Mouse (Mus musculus) hindbrain, embryonic 13.5 days (tissue): ENCODE data around the gene Isx. TPM values are rescaled to one million over a fixed set of nuclear protein-coding genes. Genes with fewer than 3 reads are reported as not detected.

Experiments used
- ATAC-seq: fragments of 200-750 bp; cut with Nextera tagmentation; 2 replicates; pipeline ENCODE4 v1.8.0; 2017; ENCODE audit warnings: moderate TSS enrichment; ENCODE audit not compliant: low FRiP score
- H3K27ac ChIP-seq: fragments of 300-500 bp; sonication (generic); 2 replicates; pipeline ENCODE4 v1.5.1; 2015; ENCODE audit warnings: inconsistent platforms, mild to moderate bottlenecking, moderate library complexity
- H3K27me3 ChIP-seq: fragments of 300-500 bp; sonication (generic); 2 replicates; pipeline ENCODE4 v1.6.1; 2015; ENCODE audit warnings: mild to moderate bottlenecking, inconsistent platforms
- H3K36me3 ChIP-seq: fragments of 300-500 bp; sonication (generic); 2 replicates; pipeline ENCODE4 v1.6.1; 2015; ENCODE audit warnings: mild to moderate bottlenecking, inconsistent platforms
- H3K4me1 ChIP-seq: fragments of 300-500 bp; sonication (generic); replicated peaks from 2 replicates; pipeline ENCODE4 v1.6.1; 2015; ENCODE audit warnings: inconsistent platforms
- H3K4me2 ChIP-seq: fragments of 300-500 bp; sonication (generic); 2 replicates; pipeline ENCODE4 v1.6.1; 2015; ENCODE audit warnings: inconsistent platforms, mild to moderate bottlenecking, moderate library complexity
- H3K4me3 ChIP-seq: fragments of 300-500 bp; sonication (generic); 2 replicates; pipeline ENCODE4 v1.5.1; 2015; ENCODE audit warnings: mild to moderate bottlenecking, inconsistent platforms
- H3K9ac ChIP-seq: fragments of 300-500 bp; sonication (generic); 2 replicates; pipeline ENCODE4 v1.6.1; 2015; ENCODE audit warnings: mild to moderate bottlenecking, inconsistent platforms
- H3K9me3 ChIP-seq: fragments of 300-500 bp; sonication (generic); 2 replicates; pipeline ENCODE4 v1.6.1; 2016; ENCODE audit warnings: inconsistent platforms
- WGBS: fragments of 180-500 bp; shearing (Covaris S2); methylation state at CpG from one replicate; pipeline ENCODE4 v1.1.7; 2015; 5-methylcytosine and 5-hydroxymethylcytosine counted together
- polyA plus RNA-seq: library from polyadenylated mRNA; unstranded; fragments of >200 nt; fragmentation: Nextera tagmentation; extraction: Ambion mirVana; gene quantifications from 2 replicates; pipeline ENCODE4 v1.2.1, GENCODE M21; 2015

The Isx gene
- polyA plus RNA-seq, 1 experiment from 2014 or later, result not detected

- ATAC-seq, result 0 out of 2 replicates have a peak, but pooled peaks have one; percentile 65
- Histone ChIP-seq H3K4me1 (no peaks in the 10 kb centered on the region), H3K27ac (no peak overlapping the region), H3K9me3 (no peaks in the 10 kb centered on the region), H3K36me3 (no peaks in the 10 kb centered on the region), H3K4me2 (no peak overlapping the region), H3K27me3 (no peaks in the 10 kb centered on the region), H3K4me3 (no peak overlapping the region), H3K9ac (no peak overlapping the region)
- WGBS, result 62% methylated on average over 6 of the region's 6 CpGs
Observed at GRCm38 (mm10) chr8:74903054-74903842, 30.3 kb downstream of the Isx start.

DNA sequence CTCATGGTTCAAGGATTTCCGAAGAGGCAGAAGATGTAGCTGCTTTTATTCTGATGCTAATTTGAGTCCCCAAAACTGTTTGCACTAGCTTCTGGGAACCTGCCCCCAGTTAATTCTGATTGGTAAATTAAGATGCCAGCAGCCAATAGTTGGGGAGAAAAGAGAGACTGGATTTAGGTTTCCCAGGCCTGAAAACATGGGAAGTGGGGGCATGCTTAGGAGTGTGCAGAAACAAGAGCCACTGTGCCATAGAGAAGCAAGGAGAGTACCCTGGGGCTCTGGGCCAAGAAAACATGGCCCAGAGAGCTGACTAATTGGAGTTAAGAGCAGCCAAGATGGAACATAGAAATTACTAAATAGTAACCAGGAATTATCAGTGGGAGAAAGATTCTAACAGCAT, 33.4 kb downstream of the Isx start:
- H3K9ac ChIP-seq, result no peak overlapping the region
- H3K9me3 ChIP-seq, result no peaks in the 10 kb centered on the region
- no peaks in the 10 kb centered on the region for H3K36me3 ChIP-seq
- H3K27me3 ChIP-seq, result no peaks in the 10 kb centered on the region
- no peak overlapping the region for H3K27ac ChIP-seq
- no peak for ATAC-seq
- no peak overlapping the region for H3K4me2 ChIP-seq
- H3K4me1 ChIP-seq, result no peaks in the 10 kb centered on the region
- WGBS, result 19% methylated on average over 1 of the region's 1 CpGs
- no peak overlapping the region for H3K4me3 ChIP-seq

- Histone ChIP-seq H3K27me3 (no peaks in the 10 kb centered on the region), H3K4me2 (no peak overlapping the region), H3K9ac (no peak overlapping the region), H3K9me3 (no peaks in the 10 kb centered on the region), H3K27ac (no peak overlapping the region), H3K4me3 (no peak overlapping the region), H3K36me3 (no peaks in the 10 kb centered on the region), H3K4me1 (no peaks in the 10 kb centered on the region)
- WGBS, result 92% methylated on average over 1 of the region's 1 CpGs
- no peak for ATAC-seq
Observed at GRCm38 (mm10) chr8:74910708-74911107, 37.7 kb downstream of the Isx start.

- Histone ChIP-seq H3K27ac (no peak overlapping the region), H3K4me1 (no peaks in the 10 kb centered on the region), H3K9me3 (no peaks in the 10 kb centered on the region), H3K27me3 (no peaks in the 10 kb centered on the region), H3K36me3 (no peaks in the 10 kb centered on the region), H3K4me3 (no peak overlapping the region), H3K9ac (no peak overlapping the region), H3K4me2 (no peak overlapping the region)
- 85% methylated on average over 8 of the region's 8 CpGs for WGBS
- no peak for ATAC-seq
Observed at GRCm38 (mm10) chr8:74920691-74921421, 47.9 kb downstream of the Isx start.

- Histone ChIP-seq H3K9me3 (no peaks in the 10 kb centered on the region), H3K4me1 (no peaks in the 10 kb centered on the region), H3K36me3 (no peaks in the 10 kb centered on the region), H3K27me3 (no peaks in the 10 kb centered on the region), H3K27ac (no peak overlapping the region), H3K4me3 (no peak overlapping the region), H3K4me2 (no peak overlapping the region), H3K9ac (no peak overlapping the region)
- ATAC-seq, result no peak
- WGBS, result 82% methylated on average over 4 of the region's 4 CpGs
Observed at GRCm38 (mm10) chr8:74921882-74922518, 49.0 kb downstream of the Isx start.

DNA sequence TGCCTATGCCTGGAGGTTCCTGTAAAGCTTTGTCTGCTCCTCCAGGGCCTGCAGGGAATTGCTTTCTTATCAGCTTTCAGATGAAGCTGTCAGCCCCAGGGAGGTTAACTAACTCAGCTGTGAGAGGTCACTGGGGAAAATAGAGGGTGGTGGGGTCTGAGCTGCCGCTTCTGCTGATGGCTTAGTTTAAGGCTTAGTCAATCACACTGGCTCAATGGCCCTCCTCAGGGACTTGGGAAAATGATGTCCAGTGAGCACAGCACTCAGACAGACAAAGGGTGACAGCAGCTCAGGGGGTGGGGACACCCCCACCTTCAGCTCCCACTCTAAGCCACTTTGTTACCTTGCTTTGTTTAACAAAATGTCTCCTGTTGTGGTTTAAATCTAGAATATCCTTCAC, 55.0 kb downstream of the Isx start:
- H3K9me3 ChIP-seq, result no peaks in the 10 kb centered on the region
- WGBS, result 36% methylated on average over 1 of the region's 1 CpGs
- 0 out of 2 replicates have a peak, but pooled peaks have one; percentile 26 for ATAC-seq
- H3K4me1 ChIP-seq, result peaks cover 5% of the 10 kb centered on the region; the same call in 1 of the 2 replicates
- H3K4me2 ChIP-seq, result no peak overlapping the region
- H3K4me3 ChIP-seq, result no peak overlapping the region
- H3K36me3 ChIP-seq, result no peaks in the 10 kb centered on the region
- no peak overlapping the region for H3K9ac ChIP-seq
- H3K27ac ChIP-seq, result no peak overlapping the region
- H3K27me3 ChIP-seq, result no peaks in the 10 kb centered on the region

DNA sequence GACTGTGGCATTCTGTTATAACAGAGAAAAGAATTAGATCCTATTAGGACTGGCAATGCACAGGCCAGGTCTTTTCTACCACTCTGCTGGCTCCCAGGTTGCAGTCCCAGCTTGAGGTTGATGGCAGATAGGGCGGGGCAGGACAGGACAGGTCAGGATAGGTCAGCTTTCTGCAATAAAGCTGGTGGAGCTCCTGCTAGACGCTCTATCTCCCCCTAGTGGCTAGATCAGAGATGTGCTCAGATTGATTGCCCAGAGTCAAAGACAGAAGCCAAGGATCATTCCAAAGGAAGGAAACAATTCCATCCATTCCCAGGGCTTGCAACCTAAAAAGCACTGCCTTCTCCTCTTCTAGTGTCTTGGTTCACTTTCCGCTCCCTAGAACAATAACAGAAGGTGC, 57.8 kb downstream of the Isx start:
- H3K9ac ChIP-seq, result no peak overlapping the region
- no peak overlapping the region for H3K4me2 ChIP-seq
- no peak overlapping the region for H3K4me3 ChIP-seq
- no peaks in the 10 kb centered on the region for H3K36me3 ChIP-seq
- no peak overlapping the region for H3K27ac ChIP-seq
- 20% methylated on average over 3 of the region's 3 CpGs for WGBS
- no peaks in the 10 kb centered on the region for H3K9me3 ChIP-seq
- ATAC-seq, result no peak
- no peaks in the 10 kb centered on the region for H3K27me3 ChIP-seq
- peaks cover 9% of the 10 kb centered on the region for H3K4me1 ChIP-seq

- no peaks in the 10 kb centered on the region for H3K9me3 ChIP-seq
- H3K4me3 ChIP-seq, result no peak overlapping the region
- H3K4me1 ChIP-seq, result peaks cover 6% of the 10 kb centered on the region
- no peak overlapping the region for H3K27ac ChIP-seq
- H3K27me3 ChIP-seq, result no peaks in the 10 kb centered on the region
- no peaks in the 10 kb centered on the region for H3K36me3 ChIP-seq
- no peak overlapping the region for H3K4me2 ChIP-seq
- H3K9ac ChIP-seq, result no peak overlapping the region
- peak; percentile 72 for ATAC-seq
- WGBS, result 28% methylated on average over 6 of the region's 6 CpGs
Observed at GRCm38 (mm10) chr8:74935308-74935707, 62.3 kb downstream of the Isx start.

GRCm38 (mm10) chr8:74936656-74937055, 63.7 kb downstream of the Isx start:
- H3K4me3 ChIP-seq, result no peak overlapping the region
- peaks cover 6% of the 10 kb centered on the region for H3K4me1 ChIP-seq
- no peak for ATAC-seq
- no peak overlapping the region for H3K9ac ChIP-seq
- no peaks in the 10 kb centered on the region for H3K27me3 ChIP-seq
- no peaks in the 10 kb centered on the region for H3K9me3 ChIP-seq
- whole genome bisulfite sequencing, result 81% methylated on average over 2 of the region's 2 CpGs
- H3K27ac ChIP-seq, result no peak overlapping the region
- H3K36me3 ChIP-seq, result no peaks in the 10 kb centered on the region
- H3K4me2 ChIP-seq, result no peak overlapping the region

DNA sequence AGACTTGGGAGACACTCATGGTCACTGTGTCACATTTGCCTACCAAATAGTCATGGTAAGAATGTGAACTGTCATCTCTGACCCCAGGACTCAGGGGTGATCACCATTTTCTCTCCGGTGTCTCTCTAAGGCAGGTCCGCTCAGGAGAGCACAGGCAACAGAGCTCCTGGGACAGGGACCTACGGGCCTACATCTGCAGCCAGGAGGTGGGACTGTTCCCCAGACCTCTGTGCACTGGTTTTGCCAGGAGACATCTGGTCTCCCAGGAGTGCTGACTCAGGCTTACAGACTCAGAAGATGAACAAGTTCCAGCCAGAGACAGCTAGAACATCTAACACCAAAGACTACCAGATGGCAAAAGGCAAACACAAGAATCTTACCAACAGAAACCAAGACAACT, 69.1 kb downstream of the Isx start:
- Histone ChIP-seq H3K4me1 (no peaks in the 10 kb centered on the region), H3K4me2 (no peak overlapping the region), H3K9me3 (no peaks in the 10 kb centered on the region), H3K4me3 (no peak overlapping the region), H3K36me3 (no peaks in the 10 kb centered on the region), H3K27ac (no peak overlapping the region), H3K27me3 (no peaks in the 10 kb centered on the region), H3K9ac (no peak overlapping the region)
- ATAC-seq, result no peak
- WGBS, result 94% methylated on average over 3 of the region's 3 CpGs
